Mouse (Mus musculus): ENCODE data around the gene Itpkb. TPM values are rescaled to one million over a fixed set of nuclear protein-coding genes. Genes with fewer than 3 reads are reported as not detected.
A peak's percentile ranks its signal among the peaks of the same experiment; 100 is the strongest.

Gene Itpkb
- polyA plus RNA-seq, 1 experiment, result 28.6 TPM

GRCm38 (mm10) chr1:180299697-180300096, 30.6 kb upstream of the Itpkb start:
- H3K27ac ChIP-seq (ENCODE audit: insufficient read depth, low read depth, low read length), result peak overlapping the region; percentile 50
- no peak overlapping the region for H3K4me3 ChIP-seq (ENCODE audit: insufficient read depth, low read length)
- TF ChIP-seq CTCF (IDR thresholded peaks at IDR 0.05; ENCODE audit: low read depth, low read length) (no peak), POLR2A (IDR thresholded peaks at IDR 0.05; ENCODE audit: borderline replicate concordance, low read depth, low read length) (no peak)
- peaks cover 54% of the 10 kb centered on the region for H3K4me1 ChIP-seq (ENCODE audit: control insufficient read depth, insufficient read depth, low read length)

GRCm38 (mm10) chr1:180300292-180300691, 30.0 kb upstream of the Itpkb start:
- TF ChIP-seq CTCF (IDR thresholded peaks at IDR 0.05; ENCODE audit: low read depth, low read length), result no peak
- TF ChIP-seq POLR2A (IDR thresholded peaks at IDR 0.05; ENCODE audit: borderline replicate concordance, low read depth, low read length), result no peak
- Histone ChIP-seq H3K4me3 (ENCODE audit: insufficient read depth, low read length) (no peak overlapping the region), H3K4me1 (ENCODE audit: control insufficient read depth, insufficient read depth, low read length) (peaks cover 54% of the 10 kb centered on the region), H3K27ac (ENCODE audit: insufficient read depth, low read depth, low read length) (peak overlapping the region; percentile 50)

GRCm38 (mm10) chr1:180300997-180301396, 29.3 kb upstream of the Itpkb start:
- TF ChIP-seq CTCF (IDR thresholded peaks at IDR 0.05; ENCODE audit: low read depth, low read length) (no peak), POLR2A (IDR thresholded peaks at IDR 0.05; ENCODE audit: borderline replicate concordance, low read depth, low read length) (no peak)
- peaks cover 48% of the 10 kb centered on the region for H3K4me1 ChIP-seq (ENCODE audit: control insufficient read depth, insufficient read depth, low read length)
- no peak overlapping the region for H3K4me3 ChIP-seq (ENCODE audit: insufficient read depth, low read length)
- H3K27ac ChIP-seq (ENCODE audit: insufficient read depth, low read depth, low read length), result peak overlapping the region; percentile 14; the same call in 1 of the 2 replicates

GRCm38 (mm10) chr1:180302253-180303120, 27.8 kb upstream of the Itpkb start:
- Histone ChIP-seq H3K4me1 (ENCODE audit: control insufficient read depth, insufficient read depth, low read length) (peaks cover 43% of the 10 kb centered on the region), H3K27ac (ENCODE audit: insufficient read depth, low read depth, low read length) (peak overlapping the region; percentile 92), H3K4me3 (ENCODE audit: insufficient read depth, low read length) (peak overlapping the region; percentile 22)
- TF ChIP-seq POLR2A (IDR thresholded peaks at IDR 0.05; ENCODE audit: borderline replicate concordance, low read depth, low read length) (no peak), CTCF (IDR thresholded peaks at IDR 0.05; ENCODE audit: low read depth, low read length) (no peak)

GRCm38 (mm10) chr1:180303600-180303999, 26.7 kb upstream of the Itpkb start:
- no peak for TF ChIP-seq CTCF (IDR thresholded peaks at IDR 0.05; ENCODE audit: low read depth, low read length)
- TF ChIP-seq POLR2A (IDR thresholded peaks at IDR 0.05; ENCODE audit: borderline replicate concordance, low read depth, low read length), result no peak
- H3K27ac ChIP-seq (ENCODE audit: insufficient read depth, low read depth, low read length), result peak overlapping the region; percentile 92
- no peak overlapping the region for H3K4me3 ChIP-seq (ENCODE audit: insufficient read depth, low read length)
- peaks cover 43% of the 10 kb centered on the region for H3K4me1 ChIP-seq (ENCODE audit: control insufficient read depth, insufficient read depth, low read length)

GRCm38 (mm10) chr1:180306889-180307288, 23.4 kb upstream of the Itpkb start:
- H3K4me1 ChIP-seq (ENCODE audit: control insufficient read depth, insufficient read depth, low read length), result peaks cover 25% of the 10 kb centered on the region
- H3K27ac ChIP-seq (ENCODE audit: insufficient read depth, low read depth, low read length), result no peak overlapping the region
- no peak for TF ChIP-seq POLR2A (IDR thresholded peaks at IDR 0.05; ENCODE audit: borderline replicate concordance, low read depth, low read length)
- no peak for TF ChIP-seq CTCF (IDR thresholded peaks at IDR 0.05; ENCODE audit: low read depth, low read length)
- H3K4me3 ChIP-seq (ENCODE audit: insufficient read depth, low read length), result no peak overlapping the region

- Histone ChIP-seq H3K27ac (ENCODE audit: insufficient read depth, low read depth, low read length) (no peak overlapping the region), H3K4me1 (ENCODE audit: control insufficient read depth, insufficient read depth, low read length) (peaks cover 26% of the 10 kb centered on the region), H3K4me3 (ENCODE audit: insufficient read depth, low read length) (no peak overlapping the region)
- no peak for TF ChIP-seq POLR2A (IDR thresholded peaks at IDR 0.05; ENCODE audit: borderline replicate concordance, low read depth, low read length)
- TF ChIP-seq CTCF (IDR thresholded peaks at IDR 0.05; ENCODE audit: low read depth, low read length), result no peak
Measured at GRCm38 (mm10) chr1:180307661-180308060, 22.6 kb upstream of the Itpkb start.

GRCm38 (mm10) chr1:180308897-180309296, 21.4 kb upstream of the Itpkb start:
- H3K4me3 ChIP-seq (ENCODE audit: insufficient read depth, low read length), result no peak overlapping the region
- H3K27ac ChIP-seq (ENCODE audit: insufficient read depth, low read depth, low read length), result no peak overlapping the region
- no peak for TF ChIP-seq CTCF (IDR thresholded peaks at IDR 0.05; ENCODE audit: low read depth, low read length)
- TF ChIP-seq POLR2A (IDR thresholded peaks at IDR 0.05; ENCODE audit: borderline replicate concordance, low read depth, low read length), result no peak
- H3K4me1 ChIP-seq (ENCODE audit: control insufficient read depth, insufficient read depth, low read length), result peaks cover 24% of the 10 kb centered on the region

GRCm38 (mm10) chr1:180312286-180312685, 18.0 kb upstream of the Itpkb start:
- Histone ChIP-seq H3K27ac (ENCODE audit: insufficient read depth, low read depth, low read length) (no peak overlapping the region), H3K4me3 (ENCODE audit: insufficient read depth, low read length) (no peak overlapping the region), H3K4me1 (ENCODE audit: control insufficient read depth, insufficient read depth, low read length) (peaks cover 24% of the 10 kb centered on the region)
- TF ChIP-seq POLR2A (IDR thresholded peaks at IDR 0.05; ENCODE audit: borderline replicate concordance, low read depth, low read length), result no peak
- TF ChIP-seq CTCF (IDR thresholded peaks at IDR 0.05; ENCODE audit: low read depth, low read length), result no peak

GRCm38 (mm10) chr1:180312792-180313311, 17.4 kb upstream of the Itpkb start:
- H3K27ac ChIP-seq (ENCODE audit: insufficient read depth, low read depth, low read length), result no peak overlapping the region
- peaks cover 28% of the 10 kb centered on the region for H3K4me1 ChIP-seq (ENCODE audit: control insufficient read depth, insufficient read depth, low read length)
- no peak overlapping the region for H3K4me3 ChIP-seq (ENCODE audit: insufficient read depth, low read length)
- no peak for TF ChIP-seq CTCF (IDR thresholded peaks at IDR 0.05; ENCODE audit: low read depth, low read length)
- no peak for TF ChIP-seq POLR2A (IDR thresholded peaks at IDR 0.05; ENCODE audit: borderline replicate concordance, low read depth, low read length)
